Mouse (Mus musculus) liver, embryonic 12.5 days (tissue): ENCODE results near the gene Hesx1. TPM values are rescaled to one million over a fixed set of nuclear protein-coding genes. Genes with fewer than 3 reads are reported as not detected.

Experiments used
- ATAC-seq: fragments of 200-750 bp; cut with Nextera tagmentation; 2 replicates; pipeline ENCODE4 v1.8.0; 2017; ENCODE audit warnings: moderate number of reproducible peaks, mild to moderate bottlenecking, moderate library complexity
- H3K27ac ChIP-seq: fragments of 300-500 bp; sonication (generic); 2 replicates; pipeline ENCODE4 v1.5.1; 2016; ENCODE audit warnings: mild to moderate bottlenecking
- H3K27me3 ChIP-seq: fragments of 300-500 bp; sonication (generic); replicated peaks from 2 replicates; pipeline ENCODE4 v1.6.1; 2016; ENCODE audit warnings: mild to moderate bottlenecking, moderate library complexity
- H3K36me3 ChIP-seq: fragments of 300-500 bp; sonication (generic); 2 replicates; pipeline ENCODE4 v1.6.1; 2016; ENCODE audit warnings: mild to moderate bottlenecking, moderate library complexity
- H3K4me1 ChIP-seq: fragments of 300-500 bp; sonication (generic); 2 replicates; pipeline ENCODE4 v1.6.1; 2016
- H3K4me2 ChIP-seq: fragments of 300-500 bp; sonication (generic); 2 replicates; pipeline ENCODE4 v1.6.1; 2016; ENCODE audit warnings: mild to moderate bottlenecking, moderate library complexity
- H3K4me3 ChIP-seq: fragments of 300-500 bp; sonication (generic); 2 replicates; pipeline ENCODE4 v1.5.1; 2016; ENCODE audit warnings: mild to moderate bottlenecking, moderate library complexity
- H3K9ac ChIP-seq: fragments of 300-500 bp; sonication (generic); 2 replicates; pipeline ENCODE4 v1.6.1; 2016; ENCODE audit warnings: mild to moderate bottlenecking, moderate library complexity
- H3K9me3 ChIP-seq: fragments of 300-500 bp; sonication (generic); replicated peaks from 2 replicates; pipeline ENCODE4 v1.6.1; 2016; ENCODE audit warnings: mild to moderate bottlenecking, moderate library complexity
- WGBS: fragments of 180-500 bp; shearing (Covaris S2); methylation state at CpG from one replicate; pipeline ENCODE4 v1.1.7; 2016; ENCODE audit not compliant: insufficient replicate concordance; 5-methylcytosine and 5-hydroxymethylcytosine counted together
- polyA plus RNA-seq: library from polyadenylated mRNA; unstranded; fragments of >200 nt; fragmentation: Nextera tagmentation; extraction: Ambion mirVana; gene quantifications from 2 replicates; pipeline ENCODE4 v1.2.1, GENCODE M21; 2016

The Hesx1 gene
- polyA plus RNA-seq, 1 experiment from 2014 or later: 16.8 TPM

DNA sequence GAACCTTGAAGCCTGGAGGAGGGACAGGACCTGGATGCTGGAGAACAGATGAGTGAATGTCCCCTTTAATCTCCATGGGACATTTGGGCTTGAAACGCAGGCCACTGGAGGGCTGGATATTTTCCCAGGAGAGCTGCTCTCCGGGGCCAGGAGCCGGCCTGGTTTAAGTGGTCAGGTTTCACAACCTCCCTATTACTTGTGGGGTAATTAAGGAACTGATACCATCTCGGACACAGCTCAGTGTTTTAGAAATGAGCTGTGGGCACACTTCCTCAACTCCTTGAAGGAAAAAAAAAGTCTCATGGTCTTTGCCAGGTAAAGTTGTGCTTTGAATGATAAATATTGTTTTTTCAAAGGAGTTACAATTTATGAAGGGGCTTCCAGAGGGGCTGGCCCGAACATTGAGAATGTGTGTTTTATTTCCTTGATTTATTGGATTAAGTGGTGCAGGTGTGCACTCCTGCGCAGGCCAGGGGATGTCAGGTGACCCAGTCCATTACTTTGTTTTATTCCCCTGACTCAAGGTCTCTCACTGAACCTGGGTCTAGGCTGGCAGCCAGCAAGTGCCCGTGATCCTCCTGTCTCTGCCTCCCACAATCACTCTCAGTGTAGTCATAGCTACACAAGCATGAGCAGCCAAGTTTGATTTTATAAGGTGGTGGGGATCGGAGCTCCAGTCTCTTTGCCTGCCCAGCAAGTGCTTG, 48.2 kb downstream of the Hesx1 start:
- Histone ChIP-seq H3K4me2 (no peak overlapping the region), H3K9ac (no peak overlapping the region), H3K9me3 (no peaks in the 10 kb centered on the region), H3K27ac (no peak overlapping the region), H3K27me3 (peaks cover 77% of the 10 kb centered on the region), H3K36me3 (no peaks in the 10 kb centered on the region), H3K4me3 (no peak overlapping the region), H3K4me1 (peaks cover 26% of the 10 kb centered on the region)
- no peak for ATAC-seq
- 35% methylated on average over 8 of the region's 8 CpGs for WGBS

DNA sequence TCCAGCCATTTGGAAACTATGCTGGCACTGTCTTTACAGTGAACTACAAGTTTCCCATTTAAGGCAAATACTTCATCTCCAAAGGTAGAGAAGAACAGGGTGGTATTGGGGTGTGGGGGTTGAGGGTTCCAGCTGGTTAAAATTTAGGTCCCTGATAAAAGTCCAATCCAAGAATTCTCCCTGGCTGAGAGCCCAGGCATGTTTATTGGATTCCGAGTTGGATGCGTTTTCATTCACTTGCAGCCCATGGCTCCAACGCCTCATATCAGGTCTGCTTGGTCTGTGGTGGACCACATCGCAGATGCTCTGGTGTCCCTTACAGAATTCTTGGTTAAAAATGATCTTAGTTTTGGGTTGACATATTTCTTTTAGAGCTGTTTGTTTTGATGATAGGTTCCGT, 49.2 kb downstream of the Hesx1 start:
- Histone ChIP-seq H3K9me3 (no peaks in the 10 kb centered on the region), H3K36me3 (no peaks in the 10 kb centered on the region), H3K4me1 (peaks cover 26% of the 10 kb centered on the region), H3K27ac (no peak overlapping the region), H3K4me3 (no peak overlapping the region), H3K4me2 (no peak overlapping the region), H3K27me3 (peaks cover 71% of the 10 kb centered on the region), H3K9ac (no peak overlapping the region)
- WGBS: 55% methylated on average over 5 of the region's 5 CpGs
- no peak for ATAC-seq

DNA sequence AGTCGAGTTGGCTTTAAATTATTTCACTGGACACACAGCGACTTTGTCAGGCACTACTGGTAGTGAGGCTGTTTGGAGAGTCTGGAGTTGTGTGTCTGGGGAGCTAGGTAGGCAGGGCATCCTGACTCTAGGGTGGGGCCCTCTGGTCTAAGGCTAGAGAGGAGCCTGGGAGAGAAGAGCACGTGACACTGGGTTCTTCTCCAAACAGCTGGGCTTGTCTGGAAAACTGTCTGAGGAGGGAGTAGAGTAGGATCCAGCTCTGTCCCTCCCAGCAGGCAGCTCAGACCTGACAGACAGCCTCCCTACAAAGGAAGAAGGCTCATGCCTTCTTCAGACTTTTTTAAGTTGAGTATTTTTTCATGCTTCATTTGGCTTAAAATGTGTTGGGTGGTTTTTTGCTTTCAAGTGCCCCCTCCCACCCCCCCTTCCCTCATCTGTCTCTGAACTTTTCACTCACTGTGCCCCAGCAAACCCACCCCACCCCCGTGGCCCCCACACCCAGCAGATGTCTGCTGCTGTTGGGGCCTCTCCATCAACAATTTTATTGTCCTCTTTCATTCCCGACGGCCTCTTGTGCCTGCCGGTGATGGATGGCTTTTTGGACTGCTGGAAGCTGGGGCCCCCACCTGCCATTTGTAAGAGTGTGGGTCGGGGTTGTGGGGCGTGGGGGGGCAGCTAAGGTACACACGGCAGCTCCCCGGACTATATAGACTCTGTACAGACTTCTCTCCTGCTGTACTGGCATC, 50.2 kb downstream of the Hesx1 start:
- no peak for ATAC-seq
- H3K9me3 ChIP-seq: no peaks in the 10 kb centered on the region
- no peak overlapping the region for H3K9ac ChIP-seq
- H3K27ac ChIP-seq: no peak overlapping the region
- H3K4me2 ChIP-seq: 0 out of 2 replicates have a peak overlapping the region, but pooled peaks have one; percentile 10
- H3K4me3 ChIP-seq: no peak overlapping the region
- no peaks in the 10 kb centered on the region for H3K36me3 ChIP-seq
- WGBS: 4% methylated on average over 11 of the region's 11 CpGs
- peaks cover 63% of the 10 kb centered on the region for H3K27me3 ChIP-seq
- H3K4me1 ChIP-seq: peaks cover 18% of the 10 kb centered on the region

DNA sequence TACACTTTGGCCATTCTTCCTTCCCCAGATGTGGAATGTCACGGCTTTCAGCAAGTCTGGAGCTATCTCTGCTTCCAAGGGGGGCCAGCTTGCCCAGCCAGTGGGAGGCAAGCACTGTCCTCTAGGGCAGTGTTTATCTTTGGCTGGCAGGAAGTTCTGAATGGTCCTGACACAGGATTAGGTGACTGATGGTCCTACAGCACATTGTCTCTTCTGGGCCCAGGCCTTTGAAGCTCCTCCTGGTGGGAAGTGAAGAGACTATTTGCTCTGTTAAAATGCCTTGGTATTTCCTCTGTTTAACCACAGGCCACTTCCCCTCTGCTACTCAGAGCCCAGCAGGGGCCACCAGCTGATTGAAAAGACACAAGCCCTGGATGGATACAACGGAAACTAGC, 50.7 kb downstream of the Hesx1 start:
- no peak overlapping the region for H3K9ac ChIP-seq
- H3K27ac ChIP-seq: no peak overlapping the region
- H3K27me3 ChIP-seq: peaks cover 58% of the 10 kb centered on the region
- peaks cover 15% of the 10 kb centered on the region; the same call in 1 of the 2 replicates for H3K4me1 ChIP-seq
- H3K4me2 ChIP-seq: 0 out of 2 replicates have a peak overlapping the region, but pooled peaks have one; percentile 10
- no peaks in the 10 kb centered on the region for H3K9me3 ChIP-seq
- ATAC-seq: peak; percentile 47; the same call in 1 of the 2 replicates
- WGBS: 4% methylated on average over 2 of the region's 2 CpGs
- H3K36me3 ChIP-seq: no peaks in the 10 kb centered on the region
- no peak overlapping the region for H3K4me3 ChIP-seq

DNA sequence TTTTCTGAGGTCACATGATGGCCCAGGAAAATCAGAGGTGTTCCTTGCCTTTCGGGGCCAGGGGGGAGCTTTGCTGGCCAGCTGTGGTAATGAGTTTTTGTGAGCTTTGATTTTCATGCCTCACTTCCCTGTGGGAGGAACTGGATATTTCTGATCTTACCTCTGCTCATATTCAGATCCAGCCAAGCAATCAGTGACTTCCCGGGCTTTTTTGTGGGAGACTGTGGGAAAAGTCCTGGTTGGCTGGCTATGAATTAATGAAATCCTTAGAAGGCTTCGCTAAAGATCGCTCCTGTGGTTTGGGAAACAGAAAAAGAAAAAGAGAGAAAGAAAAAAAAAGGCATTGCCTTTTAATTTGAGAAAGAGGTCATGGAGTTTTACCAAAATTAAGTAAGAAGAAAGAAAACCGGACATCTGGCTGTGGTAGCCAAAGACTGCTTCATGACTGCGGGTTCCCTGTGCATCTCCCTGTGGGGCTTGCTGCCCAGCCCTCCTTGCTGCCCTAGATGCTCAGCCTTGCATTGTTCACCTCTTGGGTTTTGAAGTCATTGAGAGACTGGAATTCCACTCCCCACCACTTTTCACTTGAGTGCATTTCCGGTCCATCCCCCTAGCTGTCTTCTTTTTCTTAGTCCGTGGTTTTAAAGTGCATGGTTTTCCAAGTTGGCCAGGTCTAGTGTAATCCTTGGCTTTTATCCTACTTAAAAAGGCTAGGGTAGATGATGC, 54.2 kb downstream of the Hesx1 start:
- Histone ChIP-seq H3K4me3 (no peak overlapping the region), H3K36me3 (no peaks in the 10 kb centered on the region), H3K4me2 (no peak overlapping the region), H3K9ac (no peak overlapping the region), H3K27ac (no peak overlapping the region), H3K27me3 (peaks cover 34% of the 10 kb centered on the region), H3K4me1 (peaks cover 20% of the 10 kb centered on the region; the same call in 1 of the 2 replicates), H3K9me3 (no peaks in the 10 kb centered on the region)
- no peak for ATAC-seq
- WGBS: 61% methylated on average over 8 of the region's 8 CpGs

DNA sequence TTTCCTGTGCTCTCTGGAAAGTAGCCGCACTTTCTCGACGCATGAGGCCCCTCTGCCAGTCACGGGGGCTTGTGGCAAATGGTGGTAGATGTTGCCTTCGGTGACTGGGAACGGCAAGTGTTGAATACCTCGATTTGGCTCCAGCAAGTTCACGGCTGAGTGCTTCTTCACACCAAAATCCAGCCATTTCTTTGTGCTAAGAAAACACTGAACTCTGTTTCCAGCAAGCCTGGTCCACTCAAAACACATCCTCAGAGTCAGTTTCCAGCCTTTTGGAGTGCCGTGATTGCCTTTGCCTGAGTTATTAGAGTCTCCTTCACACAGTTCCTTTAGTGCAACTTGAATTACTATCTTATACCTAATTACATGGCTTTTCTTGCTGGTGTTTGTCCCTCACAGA, 55.8 kb downstream of the Hesx1 start:
- H3K4me1 ChIP-seq: peaks cover 7% of the 10 kb centered on the region; the same call in 1 of the 2 replicates
- 51% methylated on average over 9 of the region's 9 CpGs for WGBS
- H3K36me3 ChIP-seq: no peaks in the 10 kb centered on the region
- H3K9ac ChIP-seq: no peak overlapping the region
- peaks cover 23% of the 10 kb centered on the region for H3K27me3 ChIP-seq
- no peak overlapping the region for H3K4me3 ChIP-seq
- H3K9me3 ChIP-seq: no peaks in the 10 kb centered on the region
- H3K4me2 ChIP-seq: no peak overlapping the region
- no peak overlapping the region for H3K27ac ChIP-seq
- ATAC-seq: no peak

DNA sequence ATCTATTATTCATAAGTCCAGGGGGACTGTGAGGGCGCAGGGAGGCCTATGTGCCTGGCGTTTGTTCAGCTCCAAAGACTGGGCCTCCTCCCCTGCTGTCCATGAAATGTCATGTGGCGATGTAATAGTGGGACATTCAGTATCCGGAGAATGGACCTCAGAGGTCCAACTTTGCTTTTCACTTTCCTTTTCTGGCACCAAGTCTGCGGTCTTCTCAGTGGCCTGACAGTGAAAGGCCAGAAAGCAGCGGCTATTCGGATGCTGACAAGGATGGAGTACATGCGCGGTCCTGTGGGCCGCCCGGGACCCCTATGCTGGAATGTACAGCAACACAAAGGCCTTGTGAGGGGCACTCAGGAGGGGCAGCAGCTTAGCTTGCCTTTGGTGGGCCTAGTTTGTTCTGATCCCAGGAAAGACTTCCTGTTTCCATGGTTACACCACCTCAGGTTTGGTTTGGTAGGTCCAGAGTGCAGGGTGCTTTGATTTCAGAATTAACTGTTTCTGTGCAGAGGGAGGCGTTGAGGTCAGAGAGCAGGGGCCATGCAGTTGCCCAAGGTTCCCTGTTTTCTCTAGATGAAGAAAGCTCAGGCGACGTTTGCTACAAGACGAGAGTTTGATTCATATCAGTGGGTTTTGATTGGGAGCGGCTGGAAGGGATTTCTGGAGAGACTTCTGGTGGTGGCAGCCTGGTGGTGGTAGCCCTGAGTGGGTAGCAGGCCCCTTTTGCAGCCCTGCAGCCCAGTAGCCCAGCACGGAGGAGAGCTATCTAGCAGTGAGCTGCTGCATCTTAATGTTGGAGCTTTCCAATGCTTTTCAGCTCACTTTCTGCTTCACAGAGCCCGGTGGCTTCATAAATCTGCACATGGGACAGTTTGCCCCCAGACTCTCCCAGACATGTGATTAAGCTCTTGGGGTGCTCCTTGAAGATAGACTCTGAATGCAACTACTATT, 56.6 kb downstream of the Hesx1 start:
- no peak overlapping the region for H3K27ac ChIP-seq
- H3K4me1 ChIP-seq: peaks cover 7% of the 10 kb centered on the region; the same call in 1 of the 2 replicates
- no peak overlapping the region for H3K4me2 ChIP-seq
- no peaks in the 10 kb centered on the region for H3K9me3 ChIP-seq
- H3K4me3 ChIP-seq: no peak overlapping the region
- no peak for ATAC-seq
- H3K27me3 ChIP-seq: peaks cover 22% of the 10 kb centered on the region
- WGBS: 56% methylated on average over 18 of the region's 18 CpGs
- no peak overlapping the region for H3K9ac ChIP-seq
- no peaks in the 10 kb centered on the region for H3K36me3 ChIP-seq

DNA sequence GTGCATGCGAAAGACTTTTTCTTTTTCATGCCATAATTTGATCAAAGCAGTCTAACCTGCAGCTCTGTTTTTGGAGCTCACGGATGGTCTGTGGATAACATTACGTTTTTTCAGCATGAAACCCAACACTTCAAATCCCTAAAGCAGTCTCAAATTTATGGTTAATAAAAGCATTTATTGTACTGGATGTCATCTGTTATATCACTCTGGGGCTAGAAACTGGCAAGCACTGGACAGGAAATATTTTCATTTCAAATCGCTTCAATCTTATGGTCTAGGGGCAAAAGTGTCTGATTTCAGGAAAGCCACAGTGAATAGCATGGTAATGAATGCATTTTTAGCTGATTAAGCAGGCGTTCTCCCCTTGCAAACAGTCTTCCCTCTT, 57.3 kb downstream of the Hesx1 start:
- no peak overlapping the region for H3K4me3 ChIP-seq
- no peak overlapping the region for H3K9ac ChIP-seq
- no peaks in the 10 kb centered on the region for H3K36me3 ChIP-seq
- no peak for ATAC-seq
- H3K9me3 ChIP-seq: no peaks in the 10 kb centered on the region
- no peak overlapping the region for H3K4me2 ChIP-seq
- peaks cover 22% of the 10 kb centered on the region for H3K27me3 ChIP-seq
- peaks cover 7% of the 10 kb centered on the region; the same call in 1 of the 2 replicates for H3K4me1 ChIP-seq
- H3K27ac ChIP-seq: no peak overlapping the region
- WGBS: 57% methylated on average over 5 of the region's 5 CpGs

Other genes starting within 250 kb of the Hesx1 start
- gene Asb14, start 99.9 kb upstream of the Hesx1 start, polyA plus RNA-seq: not detected in 2 replicates
- 9.2 and 10.0 TPM in 2 replicates for gene Appl1, start 23.2 kb upstream of the Hesx1 start, polyA plus RNA-seq
- gene Il17rd, start 44.5 kb downstream of the Hesx1 start, polyA plus RNA-seq: 0.27 and 0.32 TPM in 2 replicates
- 5.5 and 5.6 TPM in 2 replicates for gene Arhgef3, start 120.5 kb downstream of the Hesx1 start, polyA plus RNA-seq